Mouse (Mus musculus): Measurements from ENCODE around the gene C2cd5.

Gene C2cd5

GRCm38 (mm10) chr6:143116779-143117178 is 16.8 kb upstream of the C2cd5 start:
- no peak for DNase-seq (ENCODE audit: low read depth in 1 of 2, low spot score in 2 of 2)

GRCm38 (mm10) chr6:143115505-143115904 is 15.6 kb upstream of the C2cd5 start:
- no peak for DNase-seq (ENCODE audit: low read depth in 1 of 2, low spot score in 2 of 2)

- peak in 1 of 2 experiments; percentile 50 for DNase-seq (ENCODE audit: low read depth in 1 of 2, low spot score in 2 of 2)
Measured at GRCm38 (mm10) chr6:143115011-143115445, 15.1 kb upstream of the C2cd5 start.

GRCm38 (mm10) chr6:143114556-143114955 is 14.6 kb upstream of the C2cd5 start:
- peak in 1 of 2 experiments; percentile 51 for DNase-seq (ENCODE audit: low read depth in 1 of 2, low spot score in 2 of 2)

GRCm38 (mm10) chr6:143110371-143110770 is 10.4 kb upstream of the C2cd5 start:
- no peak for DNase-seq (ENCODE audit: low read depth in 1 of 2, low spot score in 2 of 2)

GRCm38 (mm10) chr6:143109622-143110218 is 9.8 kb upstream of the C2cd5 start:
- DNase-seq (ENCODE audit: low read depth in 1 of 2, low spot score in 2 of 2) = no peak

- DNase-seq (ENCODE audit: low read depth in 1 of 2, low spot score in 2 of 2) = no peak
Measured at GRCm38 (mm10) chr6:143108031-143108430, 8.1 kb upstream of the C2cd5 start.

- no peak for DNase-seq (ENCODE audit: low read depth in 1 of 2, low spot score in 2 of 2)
Measured at GRCm38 (mm10) chr6:143107611-143108010, 7.7 kb upstream of the C2cd5 start.

GRCm38 (mm10) chr6:143105766-143106165 is 5.8 kb upstream of the C2cd5 start:
- DNase-seq (ENCODE audit: low read depth in 1 of 2, low spot score in 2 of 2) = no peak

- DNase-seq (ENCODE audit: low read depth in 1 of 2, low spot score in 2 of 2) = no peak
Measured at GRCm38 (mm10) chr6:143103981-143104680, 4.2 kb upstream of the C2cd5 start.

- no peak for DNase-seq (ENCODE audit: low read depth in 1 of 2, low spot score in 2 of 2)
Measured at GRCm38 (mm10) chr6:143100478-143101115, 656 bp upstream of the C2cd5 start.

GRCm38 (mm10) chr6:143099281-143099680 is 660 bp downstream of the C2cd5 start:
- peak in 1 of 2 experiments; percentile 7 for DNase-seq (ENCODE audit: low read depth in 1 of 2, low spot score in 2 of 2)

- DNase-seq (ENCODE audit: low read depth in 1 of 2, low spot score in 2 of 2) = no peak
Measured at GRCm38 (mm10) chr6:143095126-143095525, 4.8 kb downstream of the C2cd5 start.

GRCm38 (mm10) chr6:143092856-143093255 is 7.1 kb downstream of the C2cd5 start:
- DNase-seq (ENCODE audit: low read depth in 1 of 2, low spot score in 2 of 2) = no peak

- no peak for DNase-seq (ENCODE audit: low read depth in 1 of 2, low spot score in 2 of 2)
Measured at GRCm38 (mm10) chr6:143091076-143091475, 8.9 kb downstream of the C2cd5 start.

GRCm38 (mm10) chr6:143087332-143087731 is 12.6 kb downstream of the C2cd5 start:
- no peak for DNase-seq (ENCODE audit: low read depth in 1 of 2, low spot score in 2 of 2)

GRCm38 (mm10) chr6:143085898-143086297 is 14.0 kb downstream of the C2cd5 start:
- DNase-seq (ENCODE audit: low read depth in 1 of 2, low spot score in 2 of 2) = no peak

GRCm38 (mm10) chr6:143084314-143085025 is 15.5 kb downstream of the C2cd5 start:
- no peak for DNase-seq (ENCODE audit: low read depth in 1 of 2, low spot score in 2 of 2)

- DNase-seq (ENCODE audit: low read depth in 1 of 2, low spot score in 2 of 2) = no peak
Measured at GRCm38 (mm10) chr6:143081479-143082106, 18.3 kb downstream of the C2cd5 start.

GRCm38 (mm10) chr6:143080774-143081173 is 19.2 kb downstream of the C2cd5 start:
- DNase-seq (ENCODE audit: low read depth in 1 of 2, low spot score in 2 of 2) = no peak

GRCm38 (mm10) chr6:143079126-143079525 is 20.8 kb downstream of the C2cd5 start:
- DNase-seq (ENCODE audit: low read depth in 1 of 2, low spot score in 2 of 2) = no peak
